Mouse (Mus musculus) ES-CJ7 (cell line): Measurements from ENCODE around the gene Kcnip1.
A peak's percentile ranks its signal among the peaks of the same experiment; 100 is the strongest.

ENCODE experiments used
- DNase-seq: peaks from one replicate; pipeline ENCODE4 v3.0.0; 2011; ENCODE audit warnings: low read depth, low spot score

The Kcnip1 gene

DNA sequence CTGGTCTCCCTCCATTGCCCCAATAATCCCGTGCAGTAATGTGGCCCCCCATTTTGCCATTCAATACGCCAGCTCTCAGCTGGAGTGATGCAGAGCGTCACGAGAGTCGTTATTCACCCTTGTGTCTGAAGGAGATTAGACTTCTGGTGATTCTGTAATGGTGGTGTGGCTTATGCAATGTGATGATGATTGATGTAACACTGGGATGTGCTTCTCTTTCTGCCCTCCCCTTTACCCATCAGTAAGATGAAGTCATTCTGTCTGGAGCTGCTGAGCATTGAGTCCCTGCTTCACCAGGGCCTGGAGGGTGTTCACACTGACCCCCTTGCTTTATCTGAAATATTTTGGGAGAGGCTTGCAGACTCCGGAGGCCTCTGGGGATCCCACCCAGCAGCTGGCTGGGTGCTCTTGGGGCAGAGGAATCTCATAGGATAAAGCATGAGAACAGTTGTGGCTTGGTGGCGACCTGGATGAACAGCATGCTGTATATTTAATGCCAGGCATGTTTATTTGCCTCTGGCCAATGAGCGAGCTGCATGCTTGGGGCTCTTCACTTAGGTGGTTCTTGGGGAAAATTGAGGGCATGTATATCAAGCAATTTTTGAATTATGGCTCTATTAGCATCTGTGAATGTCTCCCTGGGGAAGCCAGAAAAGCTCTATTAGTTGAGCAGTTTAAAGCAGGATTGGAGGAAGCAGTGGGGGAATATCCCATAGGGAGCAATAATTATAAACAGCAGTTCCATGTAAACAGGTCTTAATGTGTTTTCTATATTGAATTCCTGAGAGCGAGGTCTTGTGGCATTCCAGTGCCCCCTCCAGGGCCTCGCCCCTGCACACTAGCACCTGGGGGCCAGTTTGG is 322.6 kb downstream of the Kcnip1 start:
- no peak for DNase-seq

DNA sequence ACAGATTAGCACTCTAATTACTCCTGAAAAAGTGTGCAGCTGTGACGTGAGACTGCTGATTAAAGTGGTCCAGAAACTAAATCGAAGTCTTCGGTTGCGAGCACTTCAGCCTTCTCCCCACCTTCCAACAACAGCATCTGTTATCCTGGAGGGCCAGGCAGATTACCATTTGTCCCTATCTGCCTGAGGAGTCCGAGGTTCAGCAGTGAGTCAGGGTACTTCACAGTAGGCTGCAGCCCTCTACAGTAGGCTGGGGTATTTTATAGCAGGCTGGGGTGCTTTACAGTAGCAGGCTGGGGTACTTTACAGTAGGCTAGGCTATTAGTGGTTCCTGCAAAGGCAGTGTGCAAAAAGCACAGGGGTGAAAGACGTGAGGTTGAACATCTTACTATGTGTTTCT is 324.6 kb downstream of the Kcnip1 start:
- DNase-seq: no peak

- DNase-seq: no peak
These were observed 329.4 kb downstream of the Kcnip1 start for GRCm38 (mm10) chr11:33663599-33663998.

DNA sequence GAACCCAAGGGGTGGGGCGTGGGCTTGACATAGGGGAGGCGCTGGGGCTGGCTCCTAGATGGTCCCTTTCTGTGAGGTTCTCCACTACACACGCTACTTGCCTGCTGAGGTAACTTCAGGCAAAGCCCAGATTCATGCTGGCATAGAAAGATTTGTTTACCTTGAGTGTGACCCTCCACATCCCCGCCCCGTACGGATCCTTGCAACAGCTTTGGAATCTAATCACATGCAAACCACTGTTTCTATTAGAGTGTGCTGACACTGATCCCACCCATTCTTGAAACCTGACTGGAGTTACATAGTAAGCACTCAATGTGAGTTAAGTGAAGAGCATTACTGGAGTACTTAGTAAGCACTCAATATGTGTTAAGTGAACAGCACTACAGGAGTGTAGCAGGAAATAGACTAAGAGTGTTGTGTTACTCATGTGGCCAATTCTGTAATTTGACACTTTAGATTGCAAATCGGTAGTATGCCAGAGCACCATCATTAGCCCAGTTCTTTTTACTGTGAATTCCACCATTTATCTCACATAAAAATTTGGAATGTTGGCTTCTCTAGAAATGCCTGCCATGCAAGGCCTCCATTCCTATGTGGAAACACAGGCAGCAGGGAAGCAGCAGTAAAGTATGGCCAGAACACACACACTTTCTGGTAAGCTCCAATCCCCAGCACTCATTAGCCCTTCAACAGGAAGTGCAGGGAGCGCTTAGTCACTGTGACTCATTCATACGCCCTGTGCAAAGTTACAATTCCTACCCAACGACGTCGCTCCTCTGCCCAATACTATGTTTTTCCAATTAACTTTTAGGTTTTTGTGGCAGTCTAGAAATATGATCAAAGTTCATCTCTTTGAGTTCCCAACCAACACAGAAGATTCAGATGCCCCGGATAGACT is 332.7 kb downstream of the Kcnip1 start:
- no peak for DNase-seq

DNA sequence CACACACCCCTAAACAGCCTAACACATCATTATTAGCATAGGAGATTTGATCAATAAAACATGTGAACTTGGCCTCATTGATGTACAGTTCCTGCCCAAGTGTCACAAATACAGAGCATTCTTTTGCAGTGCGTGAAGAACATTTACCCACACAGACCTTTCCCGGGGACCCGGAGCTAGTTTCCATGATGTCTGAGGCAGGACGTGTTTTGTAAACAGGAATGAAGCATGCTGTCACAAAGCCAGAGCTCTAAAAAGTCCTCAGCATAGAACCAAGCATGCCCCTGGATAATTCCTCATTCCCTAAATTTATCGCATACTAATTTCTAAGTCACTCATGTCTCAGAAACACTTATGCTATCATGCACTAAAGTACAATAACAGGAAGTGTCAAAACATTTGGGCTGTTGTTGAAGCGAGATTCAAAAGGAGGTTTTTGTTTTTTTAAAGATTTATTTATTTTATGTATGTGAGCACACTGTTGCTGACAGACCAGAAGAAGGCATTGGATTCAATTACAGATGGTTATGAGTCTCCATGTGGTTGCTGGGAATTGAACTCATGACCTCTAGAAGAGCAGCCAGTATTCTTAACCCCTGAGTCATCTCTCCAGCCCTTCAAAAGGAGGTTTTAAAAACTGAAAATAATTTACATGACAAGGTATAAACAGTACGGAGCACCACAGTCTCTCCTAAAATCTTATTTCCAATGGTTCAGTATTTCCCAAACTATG is 336.9 kb downstream of the Kcnip1 start:
- DNase-seq: no peak

DNA sequence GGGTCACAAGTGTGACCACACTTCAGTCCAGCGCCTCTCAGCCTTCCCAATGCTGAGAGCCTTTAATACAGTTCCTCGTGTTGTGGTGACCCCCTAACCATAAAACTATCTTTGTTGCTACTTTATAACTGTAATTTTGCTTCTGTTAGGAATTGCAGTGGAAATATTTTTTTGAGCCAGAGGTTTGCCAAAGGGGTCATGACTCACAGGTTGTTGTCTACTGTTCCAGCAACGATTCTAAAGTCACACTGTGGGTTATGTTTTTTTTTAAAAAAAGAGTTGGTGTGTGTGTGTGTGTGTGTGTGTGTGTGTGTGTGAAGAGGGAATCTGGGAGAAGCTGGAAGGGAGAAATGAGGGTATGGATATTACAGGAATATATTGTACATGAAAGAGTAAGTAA is 337.7 kb downstream of the Kcnip1 start:
- DNase-seq: no peak

GRCm38 (mm10) chr11:33654485-33654884 is 338.5 kb downstream of the Kcnip1 start:
- no peak for DNase-seq

DNA sequence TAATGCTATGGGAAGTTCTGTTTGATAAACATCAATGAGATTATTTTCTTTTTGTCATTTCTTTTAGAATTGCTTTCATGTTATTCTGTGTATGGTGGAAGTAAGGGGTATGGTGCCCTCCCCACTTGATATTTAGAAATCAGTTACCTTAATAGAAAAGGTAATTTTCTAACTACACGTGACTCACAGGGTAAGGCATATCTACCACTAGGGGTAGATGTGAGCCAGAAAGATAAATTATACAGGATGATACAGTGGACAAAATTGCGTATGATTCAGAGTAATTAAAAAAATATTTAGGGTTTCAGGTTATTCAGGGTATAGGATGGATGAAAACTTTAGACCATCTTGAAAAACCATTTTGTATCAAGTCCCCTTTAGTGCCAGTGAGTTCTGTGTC is 343.6 kb downstream of the Kcnip1 start:
- no peak for DNase-seq

- DNase-seq: no peak
These were observed 355.8 kb downstream of the Kcnip1 start for GRCm38 (mm10) chr11:33637107-33637506.

- no peak for DNase-seq
These were observed 365.7 kb downstream of the Kcnip1 start for GRCm38 (mm10) chr11:33627136-33627742.

GRCm38 (mm10) chr11:33614218-33614617 is 378.7 kb downstream of the Kcnip1 start:
- DNase-seq: peak; percentile 81

DNA sequence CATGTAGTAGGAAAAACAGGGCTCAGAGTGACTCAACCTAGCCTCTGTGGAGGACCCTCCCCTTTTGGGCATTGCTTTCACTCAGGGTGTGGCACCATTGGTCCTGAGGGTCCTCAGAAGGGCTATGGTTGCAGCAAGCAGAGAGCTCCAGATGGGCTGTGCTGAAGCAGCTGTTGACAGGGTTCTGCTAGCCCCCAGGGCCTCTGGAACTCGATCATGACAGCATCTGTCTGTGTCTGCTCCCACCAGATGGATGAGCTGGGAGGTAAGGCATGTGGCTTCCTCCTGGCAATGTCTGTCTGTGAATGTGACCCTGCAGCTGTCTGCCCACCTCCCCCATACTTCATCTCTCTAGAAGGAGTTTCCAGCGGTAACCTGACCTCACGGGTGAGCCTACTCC is 385.2 kb downstream of the Kcnip1 start:
- DNase-seq: peak; percentile 38

- DNase-seq: no peak
These were observed 389.8 kb downstream of the Kcnip1 start for GRCm38 (mm10) chr11:33603174-33603573.

DNA sequence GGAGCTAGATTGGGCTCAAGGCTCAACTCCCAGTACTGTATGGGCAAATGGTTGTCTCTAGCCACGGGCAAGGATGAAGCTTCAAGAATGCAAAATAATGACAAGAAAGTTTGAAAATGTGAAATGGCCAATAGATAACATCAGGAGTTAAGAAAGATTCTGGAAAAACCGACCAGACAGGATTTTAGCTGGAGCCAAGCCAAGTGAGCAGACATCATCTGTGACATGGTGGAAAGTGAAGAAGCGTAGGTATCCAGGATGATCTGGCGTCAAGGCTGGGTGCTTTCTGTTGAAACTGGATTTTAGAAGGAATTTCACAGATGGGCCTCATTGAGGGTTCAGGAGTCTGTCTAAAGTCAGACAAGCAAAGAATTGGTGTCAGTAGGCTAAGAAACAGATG is 394.0 kb downstream of the Kcnip1 start, which contains the start of gene D130052B06Rik:
D130052B06Rik (plus strand) TSS at position 317 of the 400 bp plus-strand sequence.
- no peak for DNase-seq

DNA sequence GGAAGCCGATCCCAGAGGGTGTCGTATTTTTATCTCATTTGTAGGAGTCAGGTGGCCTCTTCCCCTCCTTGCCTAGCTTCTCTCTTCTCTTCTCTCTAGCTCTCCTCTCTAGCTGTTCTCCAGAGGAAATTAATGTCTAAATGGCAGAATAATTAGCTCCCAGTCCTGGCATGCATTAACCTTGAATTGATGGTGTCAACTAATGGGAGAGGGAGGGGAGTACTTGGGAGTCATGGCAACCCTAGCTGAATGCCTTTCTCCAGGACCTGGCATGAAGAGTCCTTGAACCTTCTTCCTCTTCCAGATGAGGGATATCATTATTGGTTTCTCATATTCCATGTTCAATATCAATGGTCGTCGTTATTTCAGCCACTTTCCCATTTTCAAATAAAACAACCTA is 396.3 kb downstream of the Kcnip1 start:
- no peak for DNase-seq

GRCm38 (mm10) chr11:33592826-33593225 is 400.1 kb downstream of the Kcnip1 start:
- no peak for DNase-seq

DNA sequence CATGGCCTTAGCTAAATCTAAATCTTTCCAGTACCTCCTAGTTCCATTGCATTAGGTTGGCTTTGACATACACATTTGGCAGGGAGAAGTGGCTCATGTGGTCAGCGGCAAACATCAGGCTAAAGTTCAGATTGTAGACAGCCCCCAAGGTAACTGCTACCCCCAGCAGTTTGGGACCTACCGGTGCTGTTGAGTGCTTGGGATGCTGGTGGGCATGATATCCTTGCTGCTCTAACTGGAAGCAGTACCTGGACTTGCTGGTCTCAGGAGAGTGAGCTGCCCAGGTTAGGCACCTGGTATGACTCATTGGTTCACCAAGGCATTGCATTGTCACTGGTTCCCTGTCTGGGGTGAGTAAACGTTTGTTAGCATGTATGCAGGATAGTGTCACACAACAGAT is 402.2 kb downstream of the Kcnip1 start:
- no peak for DNase-seq

GRCm38 (mm10) chr11:33586614-33587013 is 406.3 kb downstream of the Kcnip1 start:
- no peak for DNase-seq

DNA sequence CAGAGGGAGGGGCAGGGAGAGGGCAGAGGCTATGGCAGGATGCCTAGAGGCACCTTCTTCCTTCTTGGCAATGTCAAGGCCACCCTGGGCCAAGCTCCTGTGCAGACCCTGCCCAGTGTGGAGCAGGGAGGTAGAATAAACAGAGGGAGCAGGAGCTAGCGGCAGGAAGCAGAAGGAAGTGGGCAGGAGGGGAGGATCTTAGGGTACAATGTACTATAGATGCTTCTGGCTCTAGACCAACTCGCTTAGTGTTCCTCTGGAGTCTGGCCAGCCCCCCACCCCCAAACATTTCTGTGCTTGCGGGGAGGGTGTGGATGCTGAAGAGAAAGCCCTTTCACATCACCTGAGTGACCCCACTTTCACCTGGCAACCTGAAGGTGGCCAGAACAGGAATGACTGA is 413.3 kb downstream of the Kcnip1 start:
- DNase-seq: no peak
